Mouse (Mus musculus): ENCODE data around the gene Rita1. TPM values are rescaled to one million over a fixed set of nuclear protein-coding genes. Genes with fewer than 3 reads are reported as not detected.
A peak's percentile ranks its signal among the peaks of the same experiment; 100 is the strongest.

The Rita1 gene
- polyA plus RNA-seq, 1 experiment from 2014 or later = 8.9 TPM

GRCm38 (mm10) chr5:120648569-120649373 is 36.4 kb upstream of the Rita1 start, which contains the start of gene Rasal1:
Gene Rasal1, plus strand, starts transcription at chr5:120648812.
- ATAC-seq (ENCODE audit: low FRiP score) = peak; percentile 57

GRCm38 (mm10) chr5:120647814-120648491 is 35.6 kb upstream of the Rita1 start:
- Histone ChIP-seq H3K4me3 (ENCODE audit: low read depth, low read length) (no peak overlapping the region), H3K9me3 (ENCODE audit: control insufficient read depth, low read length) (no peaks in the 10 kb centered on the region), H3K27me3 (ENCODE audit: control insufficient read depth, insufficient read depth, low read length) (peaks cover 20% of the 10 kb centered on the region), H3K9ac (ENCODE audit: low read length) (no peak overlapping the region), H3K27ac (ENCODE audit: low read depth, low read length) (no peak overlapping the region), H3K36me3 (ENCODE audit: control insufficient read depth, insufficient read depth, low read length) (no peaks in the 10 kb centered on the region), H3K4me1 (ENCODE audit: control insufficient read depth, insufficient read depth, low read length) (peaks cover 6% of the 10 kb centered on the region), H3K4me2 (no peak overlapping the region)
- DNase-seq (ENCODE audit: low spot score, missing footprints) (peak; percentile 82), ATAC-seq (ENCODE audit: low FRiP score) (no peak)
- WGBS = 40% methylated on average over 12 of the region's 12 CpGs

More at GRCm38 (mm10) chr5:120648569-120649373, 36.4 kb upstream of the Rita1 start, which contains the start of gene Rasal1:
- Histone ChIP-seq H3K9ac (ENCODE audit: low read length) (no peak within 1 kb of the TSS), H3K36me3 (ENCODE audit: control insufficient read depth, insufficient read depth, low read length) (no peaks in the 10 kb centered on the region), H3K27ac (ENCODE audit: low read depth, low read length) (no peak within 1 kb of the TSS), H3K4me2 (peak within 1 kb of the TSS; percentile 36), H3K4me3 (ENCODE audit: low read depth, low read length) (peak within 1 kb of the TSS; percentile 9; the same call in 1 of the 2 replicates), H3K9me3 (ENCODE audit: control insufficient read depth, low read length) (no peaks in the 10 kb centered on the region), H3K27me3 (ENCODE audit: control insufficient read depth, insufficient read depth, low read length) (peaks cover 20% of the 10 kb centered on the region), H3K4me1 (ENCODE audit: control insufficient read depth, insufficient read depth, low read length) (peaks cover 6% of the 10 kb centered on the region)
- DNase-seq (ENCODE audit: low spot score, missing footprints) = peak; percentile 90
- WGBS = under 1% methylated on average over 45 of the region's 53 CpGs

- Histone ChIP-seq H3K4me3 (ENCODE audit: low read depth, low read length) (no peak overlapping the region), H3K4me2 (no peak overlapping the region), H3K4me1 (ENCODE audit: control insufficient read depth, insufficient read depth, low read length) (peaks cover 6% of the 10 kb centered on the region), H3K9me3 (ENCODE audit: control insufficient read depth, low read length) (no peaks in the 10 kb centered on the region), H3K27ac (ENCODE audit: low read depth, low read length) (no peak overlapping the region), H3K27me3 (ENCODE audit: control insufficient read depth, insufficient read depth, low read length) (peaks cover 20% of the 10 kb centered on the region), H3K36me3 (ENCODE audit: control insufficient read depth, insufficient read depth, low read length) (no peaks in the 10 kb centered on the region), H3K9ac (ENCODE audit: low read length) (no peak overlapping the region)
- DNase-seq (ENCODE audit: low spot score, missing footprints) (peak; percentile 69), ATAC-seq (ENCODE audit: low FRiP score) (no peak)
- WGBS = 68% methylated on average over 4 of the region's 4 CpGs
Observed at GRCm38 (mm10) chr5:120647361-120647760, 35.0 kb upstream of the Rita1 start.

- 59% methylated on average over 6 of the region's 6 CpGs for WGBS
- DNase-seq (ENCODE audit: low spot score, missing footprints) (no peak), ATAC-seq (ENCODE audit: low FRiP score) (no peak)
- H3K4me2 ChIP-seq = no peak overlapping the region
- H3K4me1 ChIP-seq (ENCODE audit: control insufficient read depth, insufficient read depth, low read length) = peaks cover 6% of the 10 kb centered on the region
- H3K9me3 ChIP-seq (ENCODE audit: control insufficient read depth, low read length) = no peaks in the 10 kb centered on the region
- no peaks in the 10 kb centered on the region for H3K36me3 ChIP-seq (ENCODE audit: control insufficient read depth, insufficient read depth, low read length)
- H3K27ac ChIP-seq (ENCODE audit: low read depth, low read length) = no peak overlapping the region
- H3K9ac ChIP-seq (ENCODE audit: low read length) = no peak overlapping the region
- peaks cover 20% of the 10 kb centered on the region for H3K27me3 ChIP-seq (ENCODE audit: control insufficient read depth, insufficient read depth, low read length)
- no peak overlapping the region for H3K4me3 ChIP-seq (ENCODE audit: low read depth, low read length)
Observed at GRCm38 (mm10) chr5:120645851-120646250, 33.5 kb upstream of the Rita1 start.

GRCm38 (mm10) chr5:120644227-120644626 is 31.8 kb upstream of the Rita1 start:
- Histone ChIP-seq H3K4me3 (ENCODE audit: low read depth, low read length) (no peak overlapping the region), H3K27ac (ENCODE audit: low read depth, low read length) (no peak overlapping the region), H3K4me2 (no peak overlapping the region), H3K36me3 (ENCODE audit: control insufficient read depth, insufficient read depth, low read length) (no peaks in the 10 kb centered on the region), H3K9me3 (ENCODE audit: control insufficient read depth, low read length) (no peaks in the 10 kb centered on the region), H3K9ac (ENCODE audit: low read length) (no peak overlapping the region), H3K4me1 (ENCODE audit: control insufficient read depth, insufficient read depth, low read length) (peaks cover 6% of the 10 kb centered on the region), H3K27me3 (ENCODE audit: control insufficient read depth, insufficient read depth, low read length) (peaks cover 10% of the 10 kb centered on the region)
- DNase-seq (ENCODE audit: low spot score, missing footprints) = no peak
- WGBS = 79% methylated on average over 3 of the region's 3 CpGs
- ATAC-seq (ENCODE audit: low FRiP score) = no peak

GRCm38 (mm10) chr5:120643365-120644085 is 31.1 kb upstream of the Rita1 start:
- Histone ChIP-seq H3K4me2 (no peak overlapping the region), H3K27ac (ENCODE audit: low read depth, low read length) (no peak overlapping the region), H3K4me3 (ENCODE audit: low read depth, low read length) (no peak overlapping the region), H3K9ac (ENCODE audit: low read length) (no peak overlapping the region), H3K4me1 (ENCODE audit: control insufficient read depth, insufficient read depth, low read length) (peaks cover under 1% of the 10 kb centered on the region; the same call in 1 of the 2 replicates), H3K36me3 (ENCODE audit: control insufficient read depth, insufficient read depth, low read length) (no peaks in the 10 kb centered on the region), H3K27me3 (ENCODE audit: control insufficient read depth, insufficient read depth, low read length) (peaks cover 3% of the 10 kb centered on the region; the same call in 1 of the 2 replicates), H3K9me3 (ENCODE audit: control insufficient read depth, low read length) (no peaks in the 10 kb centered on the region)
- ATAC-seq (ENCODE audit: low FRiP score) = no peak
- no peak for DNase-seq (ENCODE audit: low spot score, missing footprints)
- WGBS = 79% methylated on average over 14 of the region's 14 CpGs

GRCm38 (mm10) chr5:120640094-120640493 is 27.7 kb upstream of the Rita1 start:
- no peak for ATAC-seq (ENCODE audit: low FRiP score)
- Histone ChIP-seq H3K27ac (ENCODE audit: low read depth, low read length) (no peak overlapping the region), H3K4me1 (ENCODE audit: control insufficient read depth, insufficient read depth, low read length) (no peaks in the 10 kb centered on the region), H3K4me2 (no peak overlapping the region), H3K27me3 (ENCODE audit: control insufficient read depth, insufficient read depth, low read length) (no peaks in the 10 kb centered on the region), H3K4me3 (ENCODE audit: low read depth, low read length) (no peak overlapping the region), H3K36me3 (ENCODE audit: control insufficient read depth, insufficient read depth, low read length) (no peaks in the 10 kb centered on the region), H3K9me3 (ENCODE audit: control insufficient read depth, low read length) (no peaks in the 10 kb centered on the region), H3K9ac (ENCODE audit: low read length) (no peak overlapping the region)
- WGBS = 85% methylated on average over 7 of the region's 7 CpGs
- no peak for DNase-seq (ENCODE audit: low spot score, missing footprints)

- no peak for ATAC-seq (ENCODE audit: low FRiP score)
- Histone ChIP-seq H3K36me3 (ENCODE audit: control insufficient read depth, insufficient read depth, low read length) (no peaks in the 10 kb centered on the region), H3K9ac (ENCODE audit: low read length) (no peak overlapping the region), H3K9me3 (ENCODE audit: control insufficient read depth, low read length) (peaks cover 2% of the 10 kb centered on the region; the same call in 1 of the 2 replicates), H3K27me3 (ENCODE audit: control insufficient read depth, insufficient read depth, low read length) (no peaks in the 10 kb centered on the region), H3K4me1 (ENCODE audit: control insufficient read depth, insufficient read depth, low read length) (no peaks in the 10 kb centered on the region; the same call in 1 of the 2 replicates), H3K4me2 (no peak overlapping the region), H3K27ac (ENCODE audit: low read depth, low read length) (no peak overlapping the region), H3K4me3 (ENCODE audit: low read depth, low read length) (no peak overlapping the region)
- DNase-seq (ENCODE audit: low spot score, missing footprints) = no peak
- 85% methylated on average over 5 of the region's 5 CpGs for WGBS
Observed at GRCm38 (mm10) chr5:120635633-120636032, 23.2 kb upstream of the Rita1 start.
